17 mouse cellular contexts compared by ENCODE assay signal in genomic region chr4:62331977-62332376, GRCm38 (mm10). TPM values are rescaled to one million over a fixed set of nuclear protein-coding genes. Genes with fewer than 3 reads are reported as not detected.
DNase-seq lines count a peak whose midpoint lies in the region; ATAC-seq and TF ChIP-seq lines count a peak whose summit lies in the region.
"Had no signal": no experiment of that assay in that cellular context is flagged by ENCODE, and none has a peak within 500 bp of the region (broad histone marks: within the 10 kb centered on the region; RNA-seq: fewer than 3 reads in every experiment).

No protein-coding gene starts in this region.

- no peaks in the 10 kb centered on the region for H3K4me1 ChIP-seq in kidney, adult 2 months (ENCODE audit: control insufficient read depth, insufficient read depth, low read length)
- H3K4me1 ChIP-seq: heart, embryonic 15.5 days; limb, embryonic 10.5 days had no signal

- TF ChIP-seq POLR2A in kidney, adult 2 months (IDR thresholded peaks at IDR 0.05; ENCODE audit: low read depth, low read length): no peak

- peaks cover 11% of the 10 kb centered on the region for H3K36me3 ChIP-seq in kidney, adult 2 months (ENCODE audit: control insufficient read depth, insufficient read depth, low read length)

- peak; percentile 28 for DNase-seq in adrenal gland, postnatal 14 days
- no peak for DNase-seq in adrenal gland, adult 18-20 months (ENCODE audit: low spot score in 2 of 2)
- DNase-seq in kidney, adult 2 months: peak; percentile 18
- no peak for DNase-seq in kidney, adult 8-10 months
- DNase-seq in retina, postnatal 1 day: peak; percentile 3
- DNase-seq in retina, embryonic 14.5 days (ENCODE audit: low spot score): no peak
- DNase-seq in layer of hippocampus, adult 9-11 months: no peak
- DNase-seq: cerebellum, adult 11-12 months; gastrocnemius, postnatal 36 days; kidney, postnatal 14 days; layer of hippocampus, postnatal 36 days; right cerebral cortex, adult 18-20 months had no signal

- H3K4me3 ChIP-seq in kidney, adult 2 months (ENCODE audit: insufficient read depth, low read depth, low read length): no peak overlapping the region
- H3K4me3 ChIP-seq: erythroblast, embryonic 14.5 days; heart, embryonic 15.5 days; limb, embryonic 10.5 days had no signal

- no peaks in the 10 kb centered on the region for H3K27me3 ChIP-seq in kidney, adult 2 months (replicated peaks; ENCODE audit: control insufficient read depth, insufficient read depth, low read length)
- H3K27me3 ChIP-seq: heart, embryonic 15.5 days had no signal

- H3K27ac ChIP-seq in kidney, adult 2 months (ENCODE audit: insufficient read depth, low read depth, low read length): no peak overlapping the region
- H3K27ac ChIP-seq: heart, embryonic 15.5 days; hindbrain, embryonic 14.5 days; limb, embryonic 10.5 days had no signal

- 63% methylated on average over 5 of the region's 5 CpGs for WGBS in kidney, adult 2 months

- ATAC-seq in megakaryocyte-erythroid progenitor cell, adult 5-6 weeks (replicated peaks; ENCODE audit: low FRiP score, low TSS enrichment, poor library complexity, severe bottlenecking): no peak

- peak; percentile 23; the same call in 1 of the 2 replicates for TF ChIP-seq CTCF in kidney, adult 2 months (conservative IDR thresholded peaks at IDR 0.05; ENCODE audit: insufficient read depth, insufficient read length, low read depth, low read length)

RNA-seq across cellular contexts. Expression of gene Fkbp15, which starts 28.4 kb away (rescaled TPM):
- 33.5 and 35.6 TPM in 2 replicates for total RNA-seq in adrenal gland, postnatal 14 days (2021)
- total RNA-seq in adrenal gland, adult 18-20 months (2021): 10 to 100 TPM; 31.4 to 32.1 TPM
- polyA plus RNA-seq in kidney, adult 2 months (2012; rRNA removed): 32.2 and 36.6 TPM in 2 replicates
- 29.0 and 33.9 TPM in 2 replicates for total RNA-seq in megakaryocyte-erythroid progenitor cell, adult 5-6 weeks (2014; fragmentation: Nextera tagmentation)
- total RNA-seq in megakaryocyte-erythroid progenitor cell, adult 5-6 weeks (2017): 37.6 and 48.6 TPM in 2 replicates

RNA-seq across cellular contexts. Expression of gene Slc31a1, which starts 28.6 kb away (rescaled TPM):
- 57.8 and 58.8 TPM in 2 replicates for total RNA-seq in adrenal gland, postnatal 14 days (2021)
- total RNA-seq in adrenal gland, adult 18-20 months (2021): 10 to 100 TPM; 49.1 to 50.2 TPM
- polyA plus RNA-seq in kidney, adult 2 months (2012; rRNA removed): 69.1 and 78.3 TPM in 2 replicates
- 19.4 and 22.7 TPM in 2 replicates for total RNA-seq in megakaryocyte-erythroid progenitor cell, adult 5-6 weeks (2014; fragmentation: Nextera tagmentation)
- total RNA-seq in megakaryocyte-erythroid progenitor cell, adult 5-6 weeks (2017): 19.7 and 21.2 TPM in 2 replicates

Comparison
In these comparisons a context has a peak if more than half of its experiments do, and no peak if none do; other contexts are left out.
1. DNase-seq: peak in adrenal gland, postnatal 14 days (single experiment), kidney, adult 2 months (single experiment) and retina, postnatal 1 day (single experiment); none in adrenal gland, adult 18-20 months (0 of 2), kidney, adult 8-10 months (0 of 2), retina, embryonic 14.5 days (single experiment) and layer of hippocampus, adult 9-11 months (single experiment).